Comparison of ENCODE assay signal across 10 mouse cellular contexts in genomic region chr16:36941137-36941727, GRCm38 (mm10). TPM values are rescaled to one million over a fixed set of nuclear protein-coding genes. Genes with fewer than 3 reads are reported as not detected.
A peak's percentile ranks its signal among the peaks of the same experiment; 100 is the strongest.
DNase-seq lines count a peak whose midpoint lies in the region; ATAC-seq and TF ChIP-seq lines count a peak whose summit lies in the region.
"Had no signal": no experiment of that assay in that cellular context is flagged by ENCODE, and none has a peak within 500 bp of the region (broad histone marks: within the 10 kb centered on the region; RNA-seq: fewer than 3 reads in every experiment).

No protein-coding gene starts in this region.

- intact Hi-C loops in heart, adult 2 months (cut with DNase I), result no loop called here

- H3K27me3 ChIP-seq in heart, adult 2 months (ENCODE audit: control insufficient read depth, insufficient read depth, low read length), result no peaks in the 10 kb centered on the region
- no peaks in the 10 kb centered on the region for H3K27me3 ChIP-seq in heart, embryonic 10.5 days (ENCODE audit: insufficient read depth, poor library complexity, severe bottlenecking)
- H3K27me3 ChIP-seq in forebrain, embryonic 15.5 days, result no peaks in the 10 kb centered on the region

- H3K9me3 ChIP-seq in heart, embryonic 10.5 days, result no peaks in the 10 kb centered on the region
- H3K9me3 ChIP-seq in forebrain, embryonic 15.5 days, result no peaks in the 10 kb centered on the region

- peaks cover 5% of the 10 kb centered on the region for H3K36me3 ChIP-seq in heart, adult 2 months (ENCODE audit: control insufficient read depth, insufficient read depth, low read length)
- H3K36me3 ChIP-seq in heart, embryonic 10.5 days, result no peaks in the 10 kb centered on the region
- no peaks in the 10 kb centered on the region for H3K36me3 ChIP-seq in forebrain, embryonic 15.5 days

- H3K9ac ChIP-seq in heart, adult 2 months (ENCODE audit: low read depth, low read length), result no peak overlapping the region
- H3K9ac ChIP-seq in forebrain, embryonic 15.5 days (replicated peaks), result no peak overlapping the region

- WGBS in heart, adult 2 months, result 34% methylated on average over 6 of the region's 6 CpGs
- WGBS in heart, embryonic 10.5 days, result 68% methylated on average over 6 of the region's 6 CpGs
- WGBS in forebrain, embryonic 15.5 days, result 83% methylated on average over 6 of the region's 6 CpGs

- TF ChIP-seq EP300 in heart, adult 2 months (IDR thresholded peaks at IDR 0.05; ENCODE audit: insufficient read depth, low read depth, low read length), result no peak

- no peak for ATAC-seq in forebrain, embryonic 15.5 days (replicated peaks)

- TF ChIP-seq POLR2A in heart, adult 2 months (IDR thresholded peaks at IDR 0.05; ENCODE audit: insufficient read depth, low read depth, low read length), result peak; percentile 31; the same call in 1 of the 2 replicates
- no peak for TF ChIP-seq POLR2A in bone marrow macrophage, adult 2 months (IDR thresholded peaks at IDR 0.05; ENCODE audit: borderline replicate concordance, low read depth, low read length)

- H3K79me2 ChIP-seq in heart, adult 2 months (replicated peaks; ENCODE audit: control insufficient read depth, insufficient read depth, low read length), result no peaks in the 10 kb centered on the region

- H3K4me3 ChIP-seq in heart, adult 2 months, result peak overlapping the region; percentile 7; the same call in 1 of the 2 replicates
- H3K4me3 ChIP-seq in heart, embryonic 10.5 days, result no peak overlapping the region
- H3K4me3 ChIP-seq in bone marrow macrophage, adult 2 months (ENCODE audit: insufficient read depth, low read length), result no peak overlapping the region
- no peak overlapping the region for H3K4me3 ChIP-seq in forebrain, embryonic 15.5 days

- peak in 1 of 2 experiments; percentile 66 for DNase-seq in heart, adult 2 months
- DNase-seq in heart, embryonic 10.5 days (ENCODE audit: low spot score), result no peak
- DNase-seq in A20 (ENCODE audit: low read depth, low spot score), result peak; percentile 90
- DNase-seq in lung, postnatal 36 days, result peak; percentile 64
- DNase-seq in cerebellum, adult 18-20 months, result no peak
- DNase-seq in testis, postnatal 10 days (ENCODE audit: low spot score), result no peak
- DNase-seq: cerebellum, postnatal 14 days had no signal

- peaks cover 4% of the 10 kb centered on the region for H3K4me1 ChIP-seq in heart, adult 2 months (ENCODE audit: control insufficient read depth, insufficient read depth, low read length)
- no peaks in the 10 kb centered on the region for H3K4me1 ChIP-seq in heart, embryonic 10.5 days
- peaks cover 47% of the 10 kb centered on the region for H3K4me1 ChIP-seq in bone marrow macrophage, adult 2 months (ENCODE audit: control insufficient read depth, insufficient read depth, low read length)
- H3K4me1 ChIP-seq in forebrain, embryonic 15.5 days, result peaks cover 4% of the 10 kb centered on the region; the same call in 1 of the 2 replicates

- no peak for TF ChIP-seq CTCF in heart, adult 2 months (IDR thresholded peaks at IDR 0.05)
- TF ChIP-seq CTCF in bone marrow macrophage, adult 2 months (IDR thresholded peaks at IDR 0.05; ENCODE audit: low read depth, low read length), result no peak

- H3K4me2 ChIP-seq in forebrain, embryonic 15.5 days (replicated peaks), result no peak overlapping the region

- peak overlapping the region; percentile 71 for H3K27ac ChIP-seq in heart, adult 2 months
- H3K27ac ChIP-seq in heart, embryonic 10.5 days, result no peak overlapping the region
- peak overlapping the region; percentile 66 for H3K27ac ChIP-seq in bone marrow macrophage, adult 2 months (ENCODE audit: insufficient read depth, low read depth, low read length)
- H3K27ac ChIP-seq in forebrain, embryonic 15.5 days (replicated peaks), result no peak overlapping the region

RNA-seq across cellular contexts. Expression of gene Hcls1, which starts 6.4 kb away (rescaled TPM):
- total RNA-seq in heart, adult 2 months (2021), result 1 to 10 TPM; 7.3 to 9.1 TPM
- polyA plus RNA-seq in heart, adult 2 months (2012; rRNA removed), result 7.2 and 9.3 TPM in 2 replicates
- polyA plus RNA-seq in heart, embryonic 10.5 days (2016; fragmentation: Nextera tagmentation; extraction: Ambion mirVana), result 2.2 and 3.8 TPM in 2 replicates
- 349 and 368 TPM in 2 replicates for polyA plus RNA-seq in bone marrow macrophage, adult 2 months (2012; ENCODE audit: insufficient read depth, insufficient read length, missing spikeins)
- 2.1 and 2.3 TPM in 2 replicates for polyA plus RNA-seq in forebrain, embryonic 15.5 days (2015; fragmentation: Nextera tagmentation; extraction: Ambion mirVana)

RNA-seq across cellular contexts. Expression of gene Fbxo40, which starts 49.0 kb away (rescaled TPM):
- 100 to 1,000 TPM; 191 to 211 TPM for total RNA-seq in heart, adult 2 months (2021)
- 66.5 and 115 TPM in 2 replicates for polyA plus RNA-seq in heart, adult 2 months (2012; rRNA removed)
- 3.7 and 6.9 TPM in 2 replicates for polyA plus RNA-seq in heart, embryonic 10.5 days (2016; fragmentation: Nextera tagmentation; extraction: Ambion mirVana)
- 0.19 TPM in 1 of 2 replicates, not detected in the other for polyA plus RNA-seq in bone marrow macrophage, adult 2 months (2012; ENCODE audit: insufficient read depth, insufficient read length, missing spikeins)
- not detected in 2 replicates for polyA plus RNA-seq in forebrain, embryonic 15.5 days (2015; fragmentation: Nextera tagmentation; extraction: Ambion mirVana)
- total RNA-seq: layer of hippocampus, postnatal 25 days had no signal

Comparison
In these comparisons a context has a peak if more than half of its experiments do, and no peak if none do; other contexts are left out.
1. H3K27ac ChIP-seq: peak in heart, adult 2 months (single experiment) and bone marrow macrophage, adult 2 months (single experiment); none in heart, embryonic 10.5 days (single experiment) and forebrain, embryonic 15.5 days (single experiment).
2. DNase-seq: peak in A20 (single experiment) and lung, postnatal 36 days (single experiment); none in heart, embryonic 10.5 days (single experiment), cerebellum, adult 18-20 months (0 of 2) and testis, postnatal 10 days (single experiment).
3. RNA of gene Hcls1, which starts 6.4 kb away (polyA plus RNA-seq): 349 to 368 TPM in bone marrow macrophage, adult 2 months; 7.2 to 9.3 TPM in heart, adult 2 months, 2.2 to 3.8 TPM in heart, embryonic 10.5 days and 2.1 to 2.3 TPM in forebrain, embryonic 15.5 days; every median in the first group is over 10 times any median in the second.